Mouse (Mus musculus): Measurements from ENCODE around the gene Gapdhs. TPM values are rescaled to one million over a fixed set of nuclear protein-coding genes. Genes with fewer than 3 reads are reported as not detected.

The Gapdhs gene
- polyA plus RNA-seq, 2 experiments = not detected

DNA sequence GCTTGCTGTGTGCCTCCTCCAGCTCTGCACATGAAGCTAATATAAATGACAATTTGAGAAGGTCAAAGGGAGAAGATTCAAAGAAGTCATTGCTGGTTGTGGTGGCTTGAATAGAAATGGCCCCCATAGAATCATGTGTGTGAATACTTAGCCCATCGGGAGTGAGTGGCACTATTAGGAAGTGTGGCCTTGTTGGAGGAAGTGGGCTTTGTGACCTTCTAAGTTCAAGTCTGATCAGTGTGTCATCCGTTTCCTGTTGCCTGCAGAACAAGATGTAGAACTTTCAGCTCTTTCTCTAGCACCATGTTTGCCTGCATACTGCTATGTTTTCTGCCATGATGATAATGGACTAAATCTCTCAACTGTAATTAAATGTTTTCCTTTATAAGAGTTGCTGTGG, 60.1 kb downstream of the Gapdhs start:
- H3K36me3 ChIP-seq (replicated peaks; ENCODE audit: control insufficient read depth, insufficient read depth, low read depth) = no peaks in the 10 kb centered on the region
- no peak overlapping the region for H3K4me3 ChIP-seq (ENCODE audit: insufficient read depth in 1 of 2, low read depth in 2 of 2, low read length in 2 of 2)
- H3K9ac ChIP-seq (replicated peaks) = no peak overlapping the region
- no peaks in the 10 kb centered on the region for H3K27me3 ChIP-seq (ENCODE audit: control insufficient read depth, insufficient read depth, low read length)
- no peak for DNase-seq (ENCODE audit: low read depth in 3 of 3, low spot score in 3 of 3)
- H3K9me3 ChIP-seq (ENCODE audit: control insufficient read depth, low read length) = no peaks in the 10 kb centered on the region
- TF ChIP-seq EP300 (IDR thresholded peaks at IDR 0.05; ENCODE audit: low read depth) = no peak
- WGBS (ENCODE audit: insufficient replicate concordance) = 31% methylated on average over 2 of the region's 2 CpGs
- no peaks in the 10 kb centered on the region; a peak in 1 of 4 replicates for H3K4me1 ChIP-seq (replicated peaks; ENCODE audit: control insufficient read depth in 2 of 2, insufficient read depth in 2 of 2, low read length in 1 of 2)
- no peak overlapping the region for H3K4me2 ChIP-seq (ENCODE audit: low read depth)
- no peak for ATAC-seq (ENCODE audit: insufficient read depth)
- H3K27ac ChIP-seq = no peak overlapping the region

DNA sequence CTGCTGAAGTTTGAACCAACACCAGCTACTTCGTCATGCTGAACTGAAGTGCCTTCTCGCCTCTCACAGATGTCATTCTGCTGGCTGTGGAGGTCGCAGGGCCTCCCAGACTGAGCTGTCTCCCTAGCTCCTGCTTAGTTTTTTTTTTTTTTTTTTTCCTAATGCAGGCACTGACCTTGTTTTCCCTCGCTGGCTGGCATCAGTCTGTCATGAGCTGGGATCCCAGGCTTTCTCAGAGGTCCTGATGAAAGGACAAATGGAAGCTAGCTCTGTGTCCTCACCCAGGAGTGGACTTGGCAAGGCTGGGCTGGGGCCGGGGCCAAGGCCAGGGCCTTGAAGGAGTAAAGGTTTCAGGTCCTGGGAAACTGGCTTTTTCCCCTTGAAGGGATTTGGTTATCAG, 61.6 kb downstream of the Gapdhs start:
- Histone ChIP-seq H3K4me1 (replicated peaks; ENCODE audit: control insufficient read depth in 2 of 2, insufficient read depth in 2 of 2, low read length in 1 of 2) (no peaks in the 10 kb centered on the region; a peak in 1 of 4 replicates), H3K9ac (replicated peaks) (no peak overlapping the region), H3K4me2 (ENCODE audit: low read depth) (no peak overlapping the region), H3K36me3 (replicated peaks; ENCODE audit: control insufficient read depth, insufficient read depth, low read depth) (no peaks in the 10 kb centered on the region), H3K9me3 (ENCODE audit: control insufficient read depth, low read length) (no peaks in the 10 kb centered on the region), H3K27ac (no peak overlapping the region), H3K4me3 (ENCODE audit: insufficient read depth in 1 of 2, low read depth in 2 of 2, low read length in 2 of 2) (no peak overlapping the region), H3K27me3 (ENCODE audit: control insufficient read depth, insufficient read depth, low read length) (no peaks in the 10 kb centered on the region)
- ATAC-seq (ENCODE audit: insufficient read depth) (no peak), DNase-seq (ENCODE audit: low read depth in 3 of 3, low spot score in 3 of 3) (no peak)
- WGBS (ENCODE audit: insufficient replicate concordance) = 62% methylated on average over 5 of the region's 5 CpGs
- TF ChIP-seq CTCF (IDR thresholded peaks at IDR 0.05; ENCODE audit: low read depth) (no peak), EP300 (IDR thresholded peaks at IDR 0.05; ENCODE audit: low read depth) (no peak)

Other genes starting within 250 kb of the Gapdhs start
Only the 30 nearest of the 32 such genes appear.
- gene Arhgap33, start 208.6 kb downstream of the Gapdhs start, polyA plus RNA-seq (2012; rRNA removed) = 7.1 and 7.9 TPM in 2 replicates
- gene Arhgap33, start 208.6 kb downstream of the Gapdhs start, polyA plus RNA-seq (2014; fragmentation: Nextera tagmentation; extraction: Ambion mirVana) = 1.3 and 2.0 TPM in 2 replicates
- 4.2 and 5.5 TPM in 2 replicates for gene Hspb6, start 191.5 kb downstream of the Gapdhs start, polyA plus RNA-seq (2012; rRNA removed)
- 3.0 and 3.6 TPM in 2 replicates for gene Hspb6, start 191.5 kb downstream of the Gapdhs start, polyA plus RNA-seq (2014; fragmentation: Nextera tagmentation; extraction: Ambion mirVana)
- 6.5 and 6.8 TPM in 2 replicates for gene Proser3, start 191.4 kb downstream of the Gapdhs start, polyA plus RNA-seq (2012; rRNA removed)
- gene Proser3, start 191.4 kb downstream of the Gapdhs start, polyA plus RNA-seq (2014; fragmentation: Nextera tagmentation; extraction: Ambion mirVana) = 1.3 and 2.8 TPM in 2 replicates
- gene Lin37, start 183.8 kb downstream of the Gapdhs start, polyA plus RNA-seq (2012; rRNA removed) = 15.3 and 17.6 TPM in 2 replicates
- gene Lin37, start 183.8 kb downstream of the Gapdhs start, polyA plus RNA-seq (2014; fragmentation: Nextera tagmentation; extraction: Ambion mirVana) = 21.2 and 22.0 TPM in 2 replicates
- 19.5 and 28.1 TPM in 2 replicates for gene U2af1l4, start 180.4 kb downstream of the Gapdhs start, polyA plus RNA-seq (2012; rRNA removed)
- 40.7 and 44.0 TPM in 2 replicates for gene U2af1l4, start 180.4 kb downstream of the Gapdhs start, polyA plus RNA-seq (2014; fragmentation: Nextera tagmentation; extraction: Ambion mirVana)
- 1.2 and 1.4 TPM in 2 replicates for gene Gm49396, start 180.3 kb downstream of the Gapdhs start, polyA plus RNA-seq (2012; rRNA removed)
- gene Gm49396, start 180.3 kb downstream of the Gapdhs start, polyA plus RNA-seq (2014; fragmentation: Nextera tagmentation; extraction: Ambion mirVana) = 0.71 and 0.99 TPM in 2 replicates
- gene Psenen, start 180.1 kb downstream of the Gapdhs start, polyA plus RNA-seq (2012; rRNA removed) = 55.8 and 63.5 TPM in 2 replicates
- gene Psenen, start 180.1 kb downstream of the Gapdhs start, polyA plus RNA-seq (2014; fragmentation: Nextera tagmentation; extraction: Ambion mirVana) = 59.1 and 64.6 TPM in 2 replicates
- gene Igflr1, start 178.3 kb downstream of the Gapdhs start, polyA plus RNA-seq (2012; rRNA removed) = 1.5 and 1.8 TPM in 2 replicates
- gene Igflr1, start 178.3 kb downstream of the Gapdhs start, polyA plus RNA-seq (2014; fragmentation: Nextera tagmentation; extraction: Ambion mirVana) = 0.53 and 1.2 TPM in 2 replicates
- 10.4 and 12.7 TPM in 2 replicates for gene Kmt2b, start 155.0 kb downstream of the Gapdhs start, polyA plus RNA-seq (2012; rRNA removed)
- 3.4 and 4.2 TPM in 2 replicates for gene Kmt2b, start 155.0 kb downstream of the Gapdhs start, polyA plus RNA-seq (2014; fragmentation: Nextera tagmentation; extraction: Ambion mirVana)
- 0.04 and 0.06 TPM in 2 replicates for gene Zbtb32, start 144.8 kb downstream of the Gapdhs start, polyA plus RNA-seq (2012; rRNA removed)
- 0.20 TPM in 1 of 2 replicates, not detected in the other for gene Zbtb32, start 144.8 kb downstream of the Gapdhs start, polyA plus RNA-seq (2014; fragmentation: Nextera tagmentation; extraction: Ambion mirVana)
- 0.29 and 0.67 TPM in 2 replicates for gene Upk1a, start 130.8 kb downstream of the Gapdhs start, polyA plus RNA-seq (2012; rRNA removed)
- not detected in 2 replicates for gene Upk1a, start 130.8 kb downstream of the Gapdhs start, polyA plus RNA-seq (2014; fragmentation: Nextera tagmentation; extraction: Ambion mirVana)
- 300 and 459 TPM in 2 replicates for gene Cox6b1, start 117.5 kb downstream of the Gapdhs start, polyA plus RNA-seq (2012; rRNA removed)
- 647 and 655 TPM in 2 replicates for gene Cox6b1, start 117.5 kb downstream of the Gapdhs start, polyA plus RNA-seq (2014; fragmentation: Nextera tagmentation; extraction: Ambion mirVana)
- not detected in 2 replicates for gene Etv2, start 107.8 kb downstream of the Gapdhs start, polyA plus RNA-seq (2012; rRNA removed)
- not detected in 2 replicates for gene Etv2, start 107.8 kb downstream of the Gapdhs start, polyA plus RNA-seq (2014; fragmentation: Nextera tagmentation; extraction: Ambion mirVana)
- gene Rbm42, start 93.4 kb downstream of the Gapdhs start, polyA plus RNA-seq (2012; rRNA removed) = 22.9 and 25.2 TPM in 2 replicates
- 34.5 and 40.4 TPM in 2 replicates for gene Rbm42, start 93.4 kb downstream of the Gapdhs start, polyA plus RNA-seq (2014; fragmentation: Nextera tagmentation; extraction: Ambion mirVana)
- gene Haus5, start 78.7 kb downstream of the Gapdhs start, polyA plus RNA-seq (2012; rRNA removed) = 23.8 and 28.5 TPM in 2 replicates
- 28.7 and 29.1 TPM in 2 replicates for gene Haus5, start 78.7 kb downstream of the Gapdhs start, polyA plus RNA-seq (2014; fragmentation: Nextera tagmentation; extraction: Ambion mirVana)
- not detected in 2 replicates for gene Pmis2, start 72.1 kb downstream of the Gapdhs start, polyA plus RNA-seq (2012; rRNA removed)
- not detected in 2 replicates for gene Pmis2, start 72.1 kb downstream of the Gapdhs start, polyA plus RNA-seq (2014; fragmentation: Nextera tagmentation; extraction: Ambion mirVana)
- gene 2200002J24Rik, start 44.8 kb downstream of the Gapdhs start, polyA plus RNA-seq (2012; rRNA removed) = 0.13 and 0.32 TPM in 2 replicates
- 1.2 and 2.0 TPM in 2 replicates for gene 2200002J24Rik, start 44.8 kb downstream of the Gapdhs start, polyA plus RNA-seq (2014; fragmentation: Nextera tagmentation; extraction: Ambion mirVana)
- 0.97 and 1.6 TPM in 2 replicates for gene Atp4a, start 31.5 kb downstream of the Gapdhs start, polyA plus RNA-seq (2012; rRNA removed)
- gene Atp4a, start 31.5 kb downstream of the Gapdhs start, polyA plus RNA-seq (2014; fragmentation: Nextera tagmentation; extraction: Ambion mirVana) = 0.43 and 2.1 TPM in 2 replicates
- gene Tmem147, start 14.1 kb downstream of the Gapdhs start, polyA plus RNA-seq (2012; rRNA removed) = 63.3 and 64.4 TPM in 2 replicates
- gene Tmem147, start 14.1 kb downstream of the Gapdhs start, polyA plus RNA-seq (2014; fragmentation: Nextera tagmentation; extraction: Ambion mirVana) = 110 and 117 TPM in 2 replicates
- 0.12 and 0.37 TPM in 2 replicates for gene Sbsn, start 7.8 kb upstream of the Gapdhs start, polyA plus RNA-seq (2012; rRNA removed)
- gene Sbsn, start 7.8 kb upstream of the Gapdhs start, polyA plus RNA-seq (2014; fragmentation: Nextera tagmentation; extraction: Ambion mirVana) = not detected in 2 replicates
- 0.23 and 0.26 TPM in 2 replicates for gene Dmkn, start 20.1 kb upstream of the Gapdhs start, polyA plus RNA-seq (2012; rRNA removed)
- gene Dmkn, start 20.1 kb upstream of the Gapdhs start, polyA plus RNA-seq (2014; fragmentation: Nextera tagmentation; extraction: Ambion mirVana) = 0.20 TPM in 1 of 2 replicates, not detected in the other
- gene Krtdap, start 44.2 kb upstream of the Gapdhs start, polyA plus RNA-seq (2012; rRNA removed) = not detected in 2 replicates
- not detected in 2 replicates for gene Krtdap, start 44.2 kb upstream of the Gapdhs start, polyA plus RNA-seq (2014; fragmentation: Nextera tagmentation; extraction: Ambion mirVana)
- 0.36 and 0.41 TPM in 2 replicates for gene Ffar2, start 80.1 kb upstream of the Gapdhs start, polyA plus RNA-seq (2012; rRNA removed)
- gene Ffar2, start 80.1 kb upstream of the Gapdhs start, polyA plus RNA-seq (2014; fragmentation: Nextera tagmentation; extraction: Ambion mirVana) = 0.34 and 0.43 TPM in 2 replicates
- gene Ffar3, start 112.5 kb upstream of the Gapdhs start, polyA plus RNA-seq (2012; rRNA removed) = not detected in 2 replicates
- gene Ffar3, start 112.5 kb upstream of the Gapdhs start, polyA plus RNA-seq (2014; fragmentation: Nextera tagmentation; extraction: Ambion mirVana) = not detected in 2 replicates
- 0.01 TPM in 1 of 2 replicates, not detected in the other for gene Ffar1, start 117.9 kb upstream of the Gapdhs start, polyA plus RNA-seq (2012; rRNA removed)
- not detected in 2 replicates for gene Ffar1, start 117.9 kb upstream of the Gapdhs start, polyA plus RNA-seq (2014; fragmentation: Nextera tagmentation; extraction: Ambion mirVana)
- 0.29 and 0.36 TPM in 2 replicates for gene Cd22, start 136.7 kb upstream of the Gapdhs start, polyA plus RNA-seq (2012; rRNA removed)
- 0.24 and 0.62 TPM in 2 replicates for gene Cd22, start 136.7 kb upstream of the Gapdhs start, polyA plus RNA-seq (2014; fragmentation: Nextera tagmentation; extraction: Ambion mirVana)
- gene Mag, start 171.2 kb upstream of the Gapdhs start, polyA plus RNA-seq (2012; rRNA removed) = 0.13 TPM in 2 replicates
- gene Mag, start 171.2 kb upstream of the Gapdhs start, polyA plus RNA-seq (2014; fragmentation: Nextera tagmentation; extraction: Ambion mirVana) = 0.11 TPM in 2 replicates
- gene Hamp2, start 181.0 kb upstream of the Gapdhs start, polyA plus RNA-seq (2012; rRNA removed) = not detected in 2 replicates
- gene Hamp2, start 181.0 kb upstream of the Gapdhs start, polyA plus RNA-seq (2014; fragmentation: Nextera tagmentation; extraction: Ambion mirVana) = not detected in 2 replicates
- 17.2 and 22.5 TPM in 2 replicates for gene Hamp, start 200.4 kb upstream of the Gapdhs start, polyA plus RNA-seq (2012; rRNA removed)
- 12.0 and 29.7 TPM in 2 replicates for gene Hamp, start 200.4 kb upstream of the Gapdhs start, polyA plus RNA-seq (2014; fragmentation: Nextera tagmentation; extraction: Ambion mirVana)
- 34.1 and 50.6 TPM in 2 replicates for gene Usf2, start 213.1 kb upstream of the Gapdhs start, polyA plus RNA-seq (2012; rRNA removed)
- 9.1 and 10.2 TPM in 2 replicates for gene Usf2, start 213.1 kb upstream of the Gapdhs start, polyA plus RNA-seq (2014; fragmentation: Nextera tagmentation; extraction: Ambion mirVana)